Mouse (Mus musculus) megakaryocyte, adult 5-6 weeks (primary cell): ENCODE results near the gene Macf1. TPM values are rescaled to one million over a fixed set of nuclear protein-coding genes. Genes with fewer than 3 reads are reported as not detected.
A peak's percentile ranks its signal among the peaks of the same experiment; 100 is the strongest.

Experiments
- ATAC-seq: 2 replicates; pipeline ENCODE4 v1.8.0; 2016; ENCODE audit warnings: mild to moderate bottlenecking, inconsistent platforms; ENCODE audit not compliant: poor library complexity, severe bottlenecking
- total RNA-seq, 2 experiments: library from RNA; stranded (forward) in 1 of 2; stranded (reverse) in 1 of 2; fragments of 153-499, 151-499 nt in 1 of 2; fragments of 221-1000, 200-1000 nt in 1 of 2; gene quantifications; 2 replicates each; pipeline versions ENCODE4 v1.2.3 to v1.2.4; 2015 to 2017

Macf1 gene
- total RNA-seq, 2 experiments from 2014 or later, result 137 to 192 TPM

DNA sequence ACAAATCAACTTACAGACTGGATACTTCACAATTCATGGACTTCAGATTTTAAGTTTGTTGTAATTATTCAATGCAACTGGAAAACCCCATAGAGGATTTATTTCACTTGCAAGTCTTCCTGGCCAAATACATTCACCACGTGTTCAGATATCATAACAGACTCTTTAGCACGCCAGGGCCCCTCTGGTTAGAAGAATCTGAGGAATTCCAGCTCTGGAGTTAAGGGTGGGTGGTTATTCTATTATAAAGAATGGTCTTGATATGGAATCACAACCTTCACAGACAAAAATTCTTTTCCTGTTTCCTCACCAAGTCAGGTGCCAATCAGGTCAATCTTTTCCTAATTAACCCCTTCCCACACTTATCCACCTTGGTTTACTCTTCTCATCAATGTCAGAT lies 270.3 kb downstream of the Macf1 start:
- ATAC-seq, result no peak

- ATAC-seq, result no peak
These were observed 271.2 kb downstream of the Macf1 start for GRCm38 (mm10) chr4:123412981-123413380.

DNA sequence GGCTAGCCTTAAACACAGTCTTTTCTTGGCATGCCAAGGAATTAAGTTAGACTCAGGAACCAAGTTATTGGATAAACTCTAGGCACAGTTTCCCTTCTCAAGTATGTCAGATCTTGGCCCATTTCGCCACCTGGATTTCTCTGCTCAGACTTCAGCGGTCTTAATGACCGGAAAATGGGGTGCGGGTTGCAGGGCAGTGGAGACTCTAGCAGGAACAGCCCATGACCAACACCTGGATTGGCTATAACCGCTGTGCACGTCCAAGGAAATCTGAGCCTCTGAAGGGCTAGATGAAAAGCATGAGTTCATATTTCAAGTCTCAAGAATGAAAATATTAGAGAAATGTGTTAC lies 271.7 kb downstream of the Macf1 start:
- ATAC-seq, result no peak

GRCm38 (mm10) chr4:123411732-123412527 lies 272.2 kb downstream of the Macf1 start:
- ATAC-seq, result peak; percentile 70

- peak; percentile 38 for ATAC-seq
These were observed 273.0 kb downstream of the Macf1 start for GRCm38 (mm10) chr4:123411006-123411731.

DNA sequence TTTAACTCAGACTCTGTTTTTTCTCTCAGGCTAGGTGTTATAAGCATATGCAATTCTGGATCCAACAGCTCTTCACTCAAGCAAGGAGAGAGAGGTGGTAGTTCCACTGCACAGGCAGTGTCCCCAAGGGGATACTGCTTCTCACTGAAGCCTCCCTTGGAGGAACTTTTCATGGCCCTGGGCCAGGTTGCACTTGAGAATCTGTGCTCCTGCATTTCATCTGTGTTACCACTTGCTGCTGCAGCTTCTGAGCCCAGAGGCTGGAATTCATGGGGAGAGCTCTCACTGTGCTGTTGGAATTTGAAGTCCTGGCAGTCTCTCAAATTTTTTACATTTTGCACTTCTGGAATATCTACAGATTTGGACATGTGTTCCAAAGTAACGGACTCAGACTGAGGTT lies 274.4 kb downstream of the Macf1 start:
- ATAC-seq, result no peak

- no peak for ATAC-seq
These were observed 275.0 kb downstream of the Macf1 start for GRCm38 (mm10) chr4:123409034-123409692.

- ATAC-seq, result no peak
These were observed 276.4 kb downstream of the Macf1 start for GRCm38 (mm10) chr4:123407792-123408191.

DNA sequence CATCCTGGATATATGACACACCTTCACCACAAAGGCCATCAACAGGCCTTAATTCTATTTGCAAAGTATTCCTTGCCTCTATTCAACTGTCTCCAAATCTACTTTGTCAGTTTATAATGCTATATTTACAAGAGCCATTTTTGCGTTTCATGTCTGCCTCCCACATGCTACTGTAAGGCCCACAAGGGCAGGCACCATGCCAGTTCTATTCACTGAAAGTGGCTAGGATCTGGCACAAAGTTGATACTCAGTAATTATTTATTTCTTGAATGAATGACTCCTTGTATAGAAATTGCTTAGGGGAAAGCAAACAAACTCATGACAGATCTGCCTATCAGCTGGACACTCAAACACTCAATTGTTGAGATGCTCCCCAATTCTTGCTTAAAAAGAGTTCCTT lies 280.1 kb downstream of the Macf1 start:
- no peak for ATAC-seq

- ATAC-seq, result no peak
These were observed 281.9 kb downstream of the Macf1 start for GRCm38 (mm10) chr4:123402244-123402643.

DNA sequence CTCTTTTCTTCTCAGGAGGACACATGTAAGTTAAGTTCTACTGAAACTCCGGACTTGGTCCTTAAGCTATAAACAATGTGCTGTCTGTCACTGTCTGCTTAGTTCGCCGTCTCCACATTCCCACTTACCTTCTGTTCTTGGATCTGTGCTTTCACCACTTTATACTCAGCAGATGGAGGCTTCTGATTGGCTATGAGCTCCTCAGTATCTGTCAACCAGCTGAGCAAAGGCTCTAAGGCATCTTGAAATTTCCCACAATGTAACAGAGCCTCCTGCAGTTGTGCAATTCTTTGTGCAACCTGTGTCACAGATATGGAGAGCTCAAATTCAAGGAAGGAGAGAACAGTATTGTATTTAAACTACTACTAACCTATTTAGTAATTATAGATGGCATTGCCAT lies 282.9 kb downstream of the Macf1 start:
- peak; percentile 27; the same call in 1 of the 2 replicates for ATAC-seq

- no peak for ATAC-seq
These were observed 286.3 kb downstream of the Macf1 start for GRCm38 (mm10) chr4:123397643-123398434.

DNA sequence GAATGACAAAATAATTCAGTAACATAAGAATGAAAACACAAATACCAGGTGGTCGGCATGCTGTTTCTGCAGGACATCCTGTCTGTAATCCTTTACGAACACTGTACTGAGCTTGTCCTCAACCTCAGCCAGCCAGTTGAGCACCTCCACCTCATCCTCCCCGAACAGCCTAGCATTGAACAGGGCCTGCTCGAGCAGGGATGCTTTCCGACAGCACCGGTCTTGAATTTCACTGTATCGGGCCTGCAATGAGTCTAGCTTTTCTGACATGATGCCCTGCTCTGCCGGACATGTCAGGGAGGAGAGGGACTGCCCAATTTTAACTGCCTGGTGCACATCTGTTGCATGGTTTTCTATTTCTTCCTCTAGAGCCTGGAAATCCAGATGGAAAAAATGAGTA lies 287.1 kb downstream of the Macf1 start:
- no peak for ATAC-seq

DNA sequence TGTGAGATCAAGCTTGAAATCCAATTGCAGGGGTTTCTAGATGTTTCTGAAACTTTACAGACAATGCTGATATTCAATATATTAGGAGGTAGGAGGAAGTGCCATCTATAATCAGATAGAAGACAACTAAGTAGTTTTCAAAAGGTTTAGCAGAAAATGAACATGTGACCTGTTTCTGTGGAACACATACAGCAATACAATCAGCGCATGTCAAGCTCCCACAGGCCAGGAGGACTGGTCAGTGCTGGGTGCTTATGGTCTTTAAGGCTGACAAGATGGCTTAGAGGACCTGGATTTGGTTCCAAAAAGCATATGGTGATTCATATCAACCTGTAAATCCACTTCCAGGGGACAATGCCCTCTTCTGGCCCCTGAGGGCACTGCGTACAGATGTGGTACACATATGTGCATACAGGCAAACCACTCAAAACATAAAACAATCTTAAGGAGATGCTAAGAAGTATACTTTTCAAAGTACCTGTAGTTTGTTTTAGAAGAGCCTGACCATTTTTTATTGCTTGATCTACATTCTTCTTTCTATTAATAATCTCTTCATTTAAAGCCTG lies 288.6 kb downstream of the Macf1 start:
- no peak for ATAC-seq

- ATAC-seq, result no peak
These were observed 289.3 kb downstream of the Macf1 start for GRCm38 (mm10) chr4:123394878-123395277.

- ATAC-seq, result no peak
These were observed 289.9 kb downstream of the Macf1 start for GRCm38 (mm10) chr4:123394269-123394668.

- peak; percentile 33; the same call in 1 of the 2 replicates for ATAC-seq
These were observed 291.2 kb downstream of the Macf1 start for GRCm38 (mm10) chr4:123393004-123393403.

DNA sequence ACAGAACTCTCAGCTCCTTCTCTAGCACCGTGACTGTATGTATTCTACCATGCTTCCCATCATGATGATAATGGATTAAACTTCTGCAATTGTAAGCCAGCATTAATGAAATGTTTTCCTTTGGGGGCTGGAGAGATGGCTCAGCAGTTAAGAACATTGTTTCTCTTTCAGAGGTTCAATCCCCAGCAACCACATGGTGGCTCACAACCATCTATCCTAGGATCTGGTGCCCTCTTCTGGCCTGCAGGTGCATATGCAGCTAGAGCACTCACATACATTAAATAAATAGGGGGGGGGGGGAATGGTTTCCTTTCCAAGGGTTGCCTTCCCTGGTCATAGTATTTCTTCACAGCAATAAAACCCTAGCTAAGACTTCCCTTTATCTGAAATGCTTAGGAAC lies 292.0 kb downstream of the Macf1 start:
- peak; percentile 64; the same call in 1 of the 2 replicates for ATAC-seq

DNA sequence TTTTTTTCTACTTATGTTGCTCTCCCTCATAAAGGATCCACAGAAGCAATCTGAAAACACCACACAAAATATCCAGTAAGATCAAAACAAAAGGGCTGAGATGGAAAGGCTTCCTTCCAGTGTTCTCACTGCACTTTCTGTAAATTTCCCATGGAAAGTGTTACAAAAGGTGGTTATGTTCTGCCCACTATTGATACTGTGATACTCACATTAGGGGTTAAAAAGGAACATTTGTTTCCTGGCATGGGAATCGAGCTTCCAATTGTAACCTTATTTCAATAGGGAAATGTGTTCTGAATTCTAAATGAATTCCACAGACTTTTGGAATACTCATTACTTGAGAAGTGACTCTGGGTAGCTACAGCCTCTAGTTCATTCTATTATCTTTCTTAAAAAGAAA lies 299.1 kb downstream of the Macf1 start:
- no peak for ATAC-seq

GRCm38 (mm10) chr4:123383173-123383572 lies 301.0 kb downstream of the Macf1 start:
- no peak for ATAC-seq

DNA sequence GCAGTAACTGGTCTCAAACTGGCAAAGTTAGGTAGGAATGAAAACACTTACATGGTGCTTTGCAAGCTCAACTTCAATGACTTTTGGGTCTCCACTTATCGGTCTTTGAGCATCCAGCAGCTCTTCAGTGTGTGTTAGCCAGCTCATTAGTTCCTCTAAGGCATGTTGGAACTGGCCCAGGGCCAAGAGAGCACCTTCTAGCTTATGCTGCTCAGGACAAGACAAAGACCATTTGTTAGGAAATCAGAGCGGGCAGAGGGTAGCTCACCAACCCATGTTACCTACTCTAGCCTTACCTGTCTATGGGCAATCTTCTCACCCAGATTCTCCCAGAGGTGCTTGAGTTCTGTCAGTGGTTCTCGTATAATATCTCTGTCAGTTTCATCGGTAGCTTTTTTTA lies 302.1 kb downstream of the Macf1 start:
- ATAC-seq, result no peak
